8 mouse cellular contexts compared by ENCODE assay signal in the genomic region with DNA sequence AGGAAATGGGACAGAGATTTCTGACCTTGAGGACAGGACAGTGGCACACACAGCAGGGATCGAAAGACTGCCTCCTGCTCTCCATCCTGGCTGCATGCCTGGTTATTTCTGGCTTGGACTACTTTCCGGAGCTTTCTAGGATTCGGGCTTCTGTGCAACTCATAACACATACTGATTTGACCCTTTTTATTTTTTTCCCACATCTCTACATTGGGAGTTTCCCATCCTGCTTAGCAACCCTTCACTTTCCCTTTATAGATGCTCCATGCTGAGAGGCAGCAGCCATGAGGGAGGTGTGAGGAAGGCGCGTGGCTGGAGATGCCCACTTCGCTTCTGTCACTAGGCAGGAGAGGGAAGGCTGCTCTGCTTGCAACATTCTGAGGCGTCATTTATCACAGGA.
A peak's percentile ranks its signal among the peaks of the same experiment; 100 is the strongest.
DNase-seq lines count a peak whose midpoint lies in the region; ATAC-seq and TF ChIP-seq lines count a peak whose summit lies in the region.

No protein-coding gene starts in this region.

- no peak overlapping the region for H3K4me3 ChIP-seq in heart, embryonic 12.5 days
- no peak overlapping the region for H3K4me3 ChIP-seq in thymus, adult 2 months (ENCODE audit: control insufficient read depth, insufficient read depth, low read length)
- no peak overlapping the region for H3K4me3 ChIP-seq in forebrain, embryonic 10.5 days

- TF ChIP-seq CTCF in thymus, adult 2 months (IDR thresholded peaks at IDR 0.05; ENCODE audit: borderline replicate concordance, control insufficient read depth, extremely low read depth, insufficient read depth, low read length, poor library complexity): no peak

- peak; percentile 51 to 56 for DNase-seq in heart, adult 18-20 months
- peak; percentile 40 for DNase-seq in cerebellum, adult 11 months
- peak; percentile 31 for DNase-seq in heart, postnatal 36 days
- peak; percentile 82 to 83 for DNase-seq in left cerebral cortex, postnatal 36 days (ENCODE audit: low spot score in 2 of 2)
- no peak for DNase-seq in thymus, adult 2 months
- no peak for DNase-seq in ovary, postnatal 14 days (ENCODE audit: low spot score)
- DNase-seq in forebrain, embryonic 10.5 days (ENCODE audit: extremely low spot score, low spot score): no peak

- peaks cover 10% of the 10 kb centered on the region for H3K4me1 ChIP-seq in heart, embryonic 12.5 days (replicated peaks)
- no peaks in the 10 kb centered on the region for H3K4me1 ChIP-seq in thymus, adult 2 months (replicated peaks; ENCODE audit: control insufficient read depth, insufficient read depth, low read length)
- 0 out of 2 replicates have a peak, but pooled peaks cover 6% of the 10 kb centered on the region for H3K4me1 ChIP-seq in forebrain, embryonic 10.5 days

- no peaks in the 10 kb centered on the region for H3K9me3 ChIP-seq in heart, embryonic 12.5 days (replicated peaks)
- no peaks in the 10 kb centered on the region for H3K9me3 ChIP-seq in forebrain, embryonic 10.5 days

- TF ChIP-seq POLR2A in thymus, adult 2 months (IDR thresholded peaks at IDR 0.05; ENCODE audit: control insufficient read depth, extremely low read depth, insufficient read depth, low read length, poor library complexity): no peak

- H3K4me2 ChIP-seq in heart, embryonic 12.5 days: no peak overlapping the region

- intact Hi-C loops in heart, postnatal 36 days (cut with DNase I): no loop called here
- intact Hi-C loops in left cerebral cortex, postnatal 36 days (cut with DNase I): loop anchor here (1.0 to 10.0 kb wide), 4 partner anchors 43 to 502 kb away; partner anchors contain the start of gene St6galnac5

- ATAC-seq in heart, embryonic 12.5 days (ENCODE audit: insufficient number of reproducible peaks, low FRiP score): no peak

- no peak overlapping the region for H3K27ac ChIP-seq in heart, embryonic 12.5 days (ENCODE audit: poor library complexity, severe bottlenecking)
- H3K27ac ChIP-seq in thymus, adult 2 months (ENCODE audit: control insufficient read depth, insufficient read depth, low read length): no peak overlapping the region
- H3K27ac ChIP-seq in forebrain, embryonic 10.5 days: no peak overlapping the region

- 55% methylated on average over 7 of the region's 7 CpGs for WGBS in heart, embryonic 12.5 days
- 94% methylated on average over 7 of the region's 7 CpGs for WGBS in thymus, adult 2 months
- WGBS in forebrain, embryonic 10.5 days: 89% methylated on average over 7 of the region's 7 CpGs

- no peaks in the 10 kb centered on the region for H3K36me3 ChIP-seq in heart, embryonic 12.5 days
- no peaks in the 10 kb centered on the region for H3K36me3 ChIP-seq in thymus, adult 2 months (ENCODE audit: control insufficient read depth, insufficient read depth, low read length)
- H3K36me3 ChIP-seq in forebrain, embryonic 10.5 days (replicated peaks): no peaks in the 10 kb centered on the region

- H3K27me3 ChIP-seq in heart, embryonic 12.5 days (replicated peaks): no peaks in the 10 kb centered on the region
- no peaks in the 10 kb centered on the region for H3K27me3 ChIP-seq in thymus, adult 2 months (ENCODE audit: control insufficient read depth, insufficient read depth, low read length)
- no peaks in the 10 kb centered on the region for H3K27me3 ChIP-seq in forebrain, embryonic 10.5 days (ENCODE audit: poor library complexity, severe bottlenecking)

- H3K9ac ChIP-seq in heart, embryonic 12.5 days: no peak overlapping the region

Comparison
In these comparisons a context has a peak if more than half of its experiments do, and no peak if none do; other contexts are left out.
1. DNase-seq: peak in heart, adult 18-20 months (2 of 2), cerebellum, adult 11 months (single experiment), heart, postnatal 36 days (2 of 2) and left cerebral cortex, postnatal 36 days (2 of 2); none in thymus, adult 2 months (single experiment), ovary, postnatal 14 days (single experiment) and forebrain, embryonic 10.5 days (single experiment).